Mouse (Mus musculus): ENCODE data around the gene Kcnk4. TPM values are rescaled to one million over a fixed set of nuclear protein-coding genes. Genes with fewer than 3 reads are reported as not detected.

The Kcnk4 gene
- total RNA-seq, 2 experiments from 2014 or later: 15.4 to 17.0 TPM

DNA sequence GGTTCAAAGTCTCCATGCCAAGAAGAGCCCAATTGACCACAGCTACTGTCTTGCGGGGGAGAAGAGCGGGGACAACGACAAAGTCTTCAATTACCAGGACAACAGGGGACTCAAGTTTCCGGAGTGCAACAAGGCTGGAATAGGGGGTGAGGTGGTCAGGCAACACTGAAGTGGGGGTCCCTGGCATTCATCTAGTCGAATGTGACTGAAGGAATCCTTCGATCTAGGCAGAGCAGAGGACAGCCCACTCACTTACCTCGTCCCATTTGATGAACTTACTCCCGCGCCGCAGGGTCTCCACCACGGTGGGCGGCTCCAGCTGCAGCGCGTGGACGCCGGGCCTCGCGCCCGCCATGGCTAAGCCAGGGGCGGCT lies 35.0 kb upstream of the Kcnk4 start:
- no peak for DNase-seq (ENCODE audit: low spot score in 2 of 2)

- DNase-seq (ENCODE audit: low spot score in 2 of 2): no peak
Observed at GRCm38 (mm10) chr19:6968491-6969271, 34.4 kb upstream of the Kcnk4 start.

GRCm38 (mm10) chr19:6956461-6956860 lies 22.1 kb upstream of the Kcnk4 start:
- no peak for DNase-seq (ENCODE audit: low spot score in 2 of 2)

DNA sequence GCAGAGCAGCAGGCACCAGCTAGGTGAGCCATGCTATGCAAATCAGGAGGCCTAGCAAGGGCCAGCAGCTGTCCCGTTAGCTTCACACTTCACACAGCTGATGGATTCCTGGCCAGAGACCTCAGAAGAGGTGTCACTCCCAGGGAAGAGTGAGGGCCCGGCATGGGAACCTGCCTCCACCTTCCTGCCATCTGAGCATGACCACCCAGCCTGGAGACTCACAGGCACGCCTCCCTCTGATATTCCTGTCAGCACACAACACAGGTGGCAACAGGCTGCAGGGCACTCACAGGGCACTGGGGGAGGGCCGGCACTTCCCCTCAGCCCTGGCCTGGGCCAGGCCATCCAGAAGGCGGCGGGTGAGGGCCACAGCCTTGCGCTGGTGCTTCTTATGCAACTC lies 21.1 kb upstream of the Kcnk4 start:
- no peak for DNase-seq (ENCODE audit: low spot score in 2 of 2)

GRCm38 (mm10) chr19:6954046-6954445 lies 19.7 kb upstream of the Kcnk4 start:
- DNase-seq (ENCODE audit: low spot score in 2 of 2): no peak

GRCm38 (mm10) chr19:6952712-6953037 lies 18.4 kb upstream of the Kcnk4 start:
- no peak for DNase-seq (ENCODE audit: low spot score in 2 of 2)

GRCm38 (mm10) chr19:6951994-6952711 lies 17.8 kb upstream of the Kcnk4 start:
- peak; percentile 62 to 75 for DNase-seq (ENCODE audit: low spot score in 2 of 2)

- DNase-seq (ENCODE audit: low spot score in 2 of 2): peak; percentile 94 to 96
Observed at GRCm38 (mm10) chr19:6951381-6951968, 17.2 kb upstream of the Kcnk4 start.

DNA sequence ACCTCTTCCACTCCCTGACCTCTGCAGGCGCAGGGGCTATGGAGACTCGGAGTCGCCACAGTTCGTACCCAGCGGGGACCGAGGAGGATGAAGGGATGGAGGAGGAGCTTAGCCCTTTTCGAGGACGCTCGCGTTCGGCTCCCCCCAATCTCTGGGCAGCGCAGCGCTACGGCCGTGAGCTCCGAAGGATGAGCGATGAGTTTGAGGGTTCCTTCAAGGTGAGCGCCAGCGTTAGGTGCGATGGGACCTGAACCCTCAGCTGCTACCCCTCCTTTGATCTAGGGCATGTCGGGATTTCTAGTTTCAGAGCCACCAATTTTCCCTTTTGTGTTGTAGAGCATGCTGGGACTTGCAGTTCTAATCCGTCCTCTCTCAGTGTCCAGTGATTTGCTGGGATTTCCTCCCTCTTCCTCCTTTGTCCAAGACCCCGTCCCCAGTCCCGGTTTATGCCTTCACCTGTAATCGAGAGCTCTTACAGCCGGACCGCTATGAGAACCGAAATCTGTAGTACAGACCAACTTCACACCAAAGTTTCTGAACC lies 16.4 kb upstream of the Kcnk4 start:
- DNase-seq (ENCODE audit: low spot score in 2 of 2): peak; percentile 61 to 78

- DNase-seq (ENCODE audit: low spot score in 2 of 2): no peak
Observed at GRCm38 (mm10) chr19:6949951-6950350, 15.6 kb upstream of the Kcnk4 start.

GRCm38 (mm10) chr19:6949532-6949931 lies 15.2 kb upstream of the Kcnk4 start:
- DNase-seq (ENCODE audit: low spot score in 2 of 2): no peak

DNA sequence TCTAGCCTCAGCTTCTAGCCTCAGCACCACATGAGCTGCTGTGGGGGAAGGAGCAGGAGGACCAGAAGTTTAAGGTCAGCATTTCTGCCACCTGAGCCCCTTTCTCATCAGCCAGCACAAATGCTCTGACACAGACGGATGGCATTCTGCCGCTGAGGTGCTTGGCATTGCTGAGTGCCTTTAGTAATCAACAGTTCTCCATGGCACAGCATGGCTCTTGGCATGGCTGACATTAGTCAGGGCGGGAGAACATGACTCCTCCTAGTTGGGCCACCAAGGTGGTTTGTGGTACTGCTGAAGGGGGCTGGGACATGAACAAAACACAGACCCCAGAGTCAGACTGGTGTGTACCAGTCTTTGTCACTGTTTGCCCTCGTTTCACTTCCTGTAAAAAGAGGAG lies 13.9 kb upstream of the Kcnk4 start:
- no peak for DNase-seq (ENCODE audit: low spot score in 2 of 2)

DNA sequence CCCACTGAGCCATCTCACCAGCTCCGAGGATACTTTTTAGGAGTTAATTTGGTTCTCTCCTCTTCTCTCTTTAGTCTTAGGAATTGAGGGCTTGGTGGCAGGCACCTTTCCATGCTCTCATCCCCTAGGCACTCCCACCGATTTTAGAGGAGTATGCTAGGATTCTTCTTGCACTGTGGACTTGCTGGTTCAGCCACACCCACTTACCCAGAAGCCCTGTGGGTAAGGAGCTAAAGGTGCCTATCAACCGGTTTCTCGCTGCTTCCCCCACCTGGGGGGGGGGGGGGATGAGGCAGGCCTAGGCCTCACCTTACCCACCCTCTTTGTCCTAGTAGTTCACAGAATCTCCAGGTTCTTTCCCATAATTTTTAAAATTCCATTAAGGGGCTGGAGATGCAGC lies 13.4 kb upstream of the Kcnk4 start:
- no peak for DNase-seq (ENCODE audit: low spot score in 2 of 2)

DNA sequence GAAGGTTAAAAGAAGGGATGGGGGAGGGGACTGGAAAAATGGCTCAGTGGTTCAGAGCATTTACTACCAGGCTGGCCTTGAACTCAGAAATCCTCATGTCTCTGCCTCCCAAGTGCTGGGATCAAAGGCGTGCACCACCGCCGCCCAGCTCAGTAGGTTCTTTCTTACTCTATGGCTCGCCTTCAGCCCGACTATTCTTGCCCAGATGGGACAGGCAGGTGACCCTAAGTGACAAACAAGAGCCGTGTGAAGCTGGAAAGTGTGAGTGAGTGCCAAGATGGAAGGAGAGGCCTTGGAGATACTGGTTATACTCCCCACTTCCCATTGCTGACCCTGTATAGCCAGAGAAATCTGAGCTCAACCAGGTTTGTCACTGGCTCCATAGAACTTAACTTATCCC lies 9.4 kb upstream of the Kcnk4 start:
- DNase-seq (ENCODE audit: low spot score in 2 of 2): no peak

- no peak for DNase-seq (ENCODE audit: low spot score in 2 of 2)
Observed at GRCm38 (mm10) chr19:6942764-6943163, 8.4 kb upstream of the Kcnk4 start.

GRCm38 (mm10) chr19:6942249-6942691 lies 8.0 kb upstream of the Kcnk4 start, which contains the start of gene Gpr137:
TSS of gene Gpr137 (minus strand) at chr19:6942480.
- peak; percentile 90 to 96 for DNase-seq (ENCODE audit: low spot score in 2 of 2)

- DNase-seq (ENCODE audit: low spot score in 2 of 2): peak; percentile 91 to 95
Observed at GRCm38 (mm10) chr19:6941372-6942248, 7.3 kb upstream of the Kcnk4 start, which contains the start of gene Bad. TSS of gene Bad (plus strand) at chr19:6941861.

- DNase-seq (ENCODE audit: low spot score in 2 of 2): no peak
Observed at GRCm38 (mm10) chr19:6940396-6941351, 6.4 kb upstream of the Kcnk4 start.

DNA sequence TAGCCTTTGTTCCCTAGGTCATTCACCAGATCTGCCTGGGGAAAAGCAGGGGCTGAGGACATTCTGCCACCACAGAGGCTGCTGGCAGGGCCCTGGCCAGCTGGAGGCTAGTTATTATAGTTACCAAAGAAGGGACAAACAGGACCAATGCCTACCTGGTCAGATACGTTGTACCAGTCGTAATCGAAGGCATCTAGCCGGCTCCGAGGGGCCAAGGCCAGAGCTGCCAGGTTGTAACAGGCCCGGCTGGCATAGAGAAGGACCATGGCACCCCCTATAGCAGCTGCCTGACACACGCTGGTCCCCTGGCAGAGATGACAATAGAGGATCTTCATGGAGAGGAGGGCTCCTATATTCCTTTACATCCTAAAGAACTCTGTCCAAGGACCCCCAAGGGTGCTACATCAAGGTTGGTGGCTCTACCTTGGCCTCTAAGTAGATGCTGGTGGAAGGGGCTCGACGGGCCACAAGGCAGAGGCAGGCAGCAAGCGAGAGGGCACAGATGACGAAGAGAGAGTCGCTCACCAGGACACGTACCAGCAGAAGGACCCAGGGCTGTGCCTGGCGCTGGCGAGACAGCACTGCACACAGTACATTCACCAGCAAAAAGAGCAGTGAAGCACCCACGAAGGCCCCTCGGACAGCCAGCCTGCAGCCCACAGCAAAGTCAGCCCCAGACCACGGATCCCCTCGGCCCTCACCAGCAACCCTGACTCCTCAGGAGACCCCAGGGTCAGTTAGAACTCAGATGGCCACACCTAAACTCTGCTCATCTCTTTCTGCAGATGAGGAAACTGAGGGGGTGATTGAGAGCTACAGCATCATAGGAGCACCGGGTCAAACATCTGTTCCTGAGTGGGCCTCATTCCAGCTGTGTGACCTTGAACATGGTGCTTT lies 5.0 kb upstream of the Kcnk4 start:
- no peak for DNase-seq (ENCODE audit: low spot score in 2 of 2)

Data from layer of hippocampus, adult 18-20 months (tissue).